Mouse (Mus musculus): ENCODE data around the gene Olfr1513.
"Not testable (repeated sequence)": the region's sequence is repeated elsewhere in the genome, so short reads cannot be mapped to it uniquely, and the experiment has no call there.

The Olfr1513 gene

GRCm38 (mm10) chr14:52310906-52311305 lies 45.3 kb downstream of the Olfr1513 start:
- DNase-seq (ENCODE audit: low spot score in 2 of 2), result no peak

DNA sequence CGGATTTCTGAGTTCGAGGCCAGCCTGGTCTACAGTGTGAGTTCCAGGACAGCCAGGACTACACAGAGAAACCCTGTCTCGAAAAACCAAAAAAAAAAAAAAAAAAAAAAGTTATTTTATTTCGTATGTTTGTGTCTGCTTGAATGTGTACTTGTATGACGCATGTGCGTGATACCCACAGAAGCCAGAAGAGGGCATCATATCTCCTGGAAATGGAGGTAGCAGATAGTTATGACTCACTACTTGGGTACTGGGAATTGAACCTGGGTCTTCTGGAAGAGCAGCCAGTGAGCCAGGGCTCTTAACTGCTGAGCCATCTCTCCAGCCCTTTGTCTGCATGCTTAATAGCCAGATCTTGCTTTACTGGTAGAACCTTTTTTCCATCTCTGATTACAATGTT lies 45.9 kb downstream of the Olfr1513 start:
- not testable (repeated sequence) for DNase-seq (ENCODE audit: low spot score in 2 of 2)

GRCm38 (mm10) chr14:52306100-52306499 lies 50.1 kb downstream of the Olfr1513 start:
- no peak for DNase-seq (ENCODE audit: low spot score in 2 of 2)

DNA sequence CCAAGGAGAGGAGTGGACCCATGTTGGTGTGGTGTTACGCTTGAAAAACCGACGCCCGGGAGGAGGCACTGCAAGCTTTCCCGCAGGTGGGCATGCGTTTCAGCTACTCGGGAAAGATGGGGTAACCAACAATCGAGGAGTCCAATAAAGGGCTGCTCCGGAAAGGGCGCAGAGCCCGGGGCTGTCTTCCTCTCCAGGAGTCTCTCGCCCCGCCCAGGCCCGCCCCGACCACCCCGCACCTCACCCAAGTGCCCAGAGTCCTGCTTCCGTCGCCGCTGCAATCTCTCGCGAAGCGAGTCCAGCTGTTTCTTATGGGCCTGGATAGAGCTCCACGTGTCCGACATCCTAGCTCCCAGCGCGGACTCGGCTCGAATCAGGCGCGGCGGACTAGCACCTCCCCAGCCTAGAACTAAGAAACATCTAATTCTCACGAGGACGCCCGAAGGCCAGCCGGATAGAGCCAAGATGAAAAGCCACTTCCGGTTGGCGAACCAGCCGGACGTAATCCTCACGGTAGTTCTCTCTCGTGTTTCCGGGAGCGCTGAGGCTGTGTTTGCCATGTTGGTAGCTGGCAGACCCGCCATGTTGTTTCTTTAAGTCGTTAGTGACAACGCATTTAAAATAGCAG lies 51.5 kb downstream of the Olfr1513 start, which contains the start of gene Mettl3:
Mettl3 (minus strand) TSS at position 485 of the 628 bp plus-strand sequence.
- DNase-seq (ENCODE audit: low spot score in 2 of 2), result peak; percentile 81 to 90

- not testable (repeated sequence) for DNase-seq (ENCODE audit: low spot score in 2 of 2)
Observed at GRCm38 (mm10) chr14:52303517-52303916, 52.7 kb downstream of the Olfr1513 start.
